Mouse (Mus musculus) heart, postnatal 36 days (tissue): ENCODE results near the gene Nfib. TPM values are rescaled to one million over a fixed set of nuclear protein-coding genes. Genes with fewer than 3 reads are reported as not detected.

Experiments
- DNase-seq, 2 experiments: peaks; one replicate each; pipeline ENCODE4 v3.0.0; 2021 to 2022
- intact Hi-C: fragments of 180-260 bp; cut with DNase I; formaldehyde crosslinking; loops from one replicate; pipeline ENCODE4 v1.15.1; 2025
- total RNA-seq, 2 experiments: library from RNA; stranded (reverse); gene quantifications; 2 replicates each; pipeline ENCODE4 v1.2.3; 2021

Nfib gene
- total RNA-seq, 2 experiments from 2014 or later, result 113 to 131 TPM

DNA sequence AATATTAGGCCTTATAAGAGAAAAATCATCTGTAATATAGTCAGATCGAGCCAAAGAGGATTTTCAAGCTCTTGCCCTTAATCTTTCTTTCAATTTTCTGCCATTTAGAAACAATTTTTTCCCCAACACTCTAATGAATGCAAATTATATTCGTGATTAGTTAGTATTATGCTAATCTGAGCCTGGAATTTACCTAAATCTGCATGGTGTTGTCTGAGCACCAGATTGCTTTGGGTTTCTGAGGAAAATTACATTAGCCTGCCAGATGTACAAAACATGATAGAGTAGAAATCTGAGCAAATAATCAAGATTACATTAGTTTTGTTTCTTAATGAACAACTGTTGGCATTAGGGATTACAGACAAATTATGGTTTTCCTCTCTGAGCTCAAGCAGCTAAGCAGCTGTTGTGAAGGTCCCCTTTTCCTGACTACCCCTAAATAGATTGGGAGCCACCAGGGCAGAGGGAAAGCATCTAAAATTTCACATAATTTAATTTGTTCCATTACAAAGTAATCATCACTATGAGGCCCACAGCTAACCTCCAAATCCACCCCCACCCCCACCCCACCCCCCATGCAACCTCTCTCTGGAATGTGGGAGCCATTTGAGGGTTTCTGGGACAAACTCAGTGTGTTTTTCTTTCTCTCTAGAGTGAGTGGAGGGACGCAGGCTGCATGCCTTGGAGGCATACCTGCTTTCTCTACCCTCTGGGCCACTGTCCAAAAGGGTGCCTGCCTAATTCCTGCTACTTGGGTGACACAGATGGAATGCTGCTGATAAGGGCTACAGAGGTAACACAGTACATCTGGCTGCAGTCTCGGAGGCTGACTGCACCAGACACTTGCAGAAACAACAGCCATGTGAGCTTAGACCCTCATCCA is 14.2 kb downstream of the Nfib start:
- intact Hi-C loops, result no loop called here
- no peak for DNase-seq

DNA sequence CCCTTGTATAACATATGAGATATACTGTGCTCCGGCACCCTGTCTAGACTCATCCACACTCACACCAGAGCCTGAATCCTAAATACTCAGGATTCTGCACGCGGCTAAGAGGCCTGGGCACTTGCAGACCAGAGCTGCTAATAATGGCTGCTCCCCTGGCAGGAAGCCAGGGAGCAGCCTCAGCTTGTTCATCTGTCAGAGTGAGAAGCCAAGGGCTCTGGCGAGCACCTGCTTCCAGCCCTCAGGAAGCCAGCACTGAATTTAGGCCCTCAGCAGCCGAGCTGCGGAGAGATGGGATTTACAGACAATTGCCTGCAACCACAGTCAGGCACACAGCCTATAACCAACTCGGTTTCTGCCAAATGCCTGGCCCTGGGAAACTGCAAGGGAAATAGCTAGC is 15.3 kb downstream of the Nfib start:
- intact Hi-C loops, result no loop called here
- DNase-seq, result peak; percentile 28 to 43

DNA sequence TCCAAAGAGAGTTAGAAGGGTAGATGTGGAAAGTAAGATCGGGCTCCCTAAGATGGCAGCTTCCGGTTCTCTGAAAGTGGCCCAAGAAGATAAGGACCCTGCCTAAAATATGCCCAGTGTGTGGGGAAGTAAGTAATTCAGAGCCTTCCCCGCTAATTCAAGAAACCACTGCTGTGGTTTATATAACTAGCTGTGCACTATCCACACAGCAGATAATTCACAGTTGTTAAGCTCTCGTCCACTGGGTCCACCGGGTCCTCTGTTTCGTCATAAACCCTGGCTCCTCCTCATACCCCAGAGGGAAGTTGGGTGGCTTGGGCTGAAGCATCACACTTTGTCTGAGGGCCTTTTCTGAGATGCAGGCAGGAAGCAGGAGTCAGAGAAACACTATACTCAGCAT is 19.5 kb downstream of the Nfib start:
- intact Hi-C loops, result no loop called here
- no peak for DNase-seq

DNA sequence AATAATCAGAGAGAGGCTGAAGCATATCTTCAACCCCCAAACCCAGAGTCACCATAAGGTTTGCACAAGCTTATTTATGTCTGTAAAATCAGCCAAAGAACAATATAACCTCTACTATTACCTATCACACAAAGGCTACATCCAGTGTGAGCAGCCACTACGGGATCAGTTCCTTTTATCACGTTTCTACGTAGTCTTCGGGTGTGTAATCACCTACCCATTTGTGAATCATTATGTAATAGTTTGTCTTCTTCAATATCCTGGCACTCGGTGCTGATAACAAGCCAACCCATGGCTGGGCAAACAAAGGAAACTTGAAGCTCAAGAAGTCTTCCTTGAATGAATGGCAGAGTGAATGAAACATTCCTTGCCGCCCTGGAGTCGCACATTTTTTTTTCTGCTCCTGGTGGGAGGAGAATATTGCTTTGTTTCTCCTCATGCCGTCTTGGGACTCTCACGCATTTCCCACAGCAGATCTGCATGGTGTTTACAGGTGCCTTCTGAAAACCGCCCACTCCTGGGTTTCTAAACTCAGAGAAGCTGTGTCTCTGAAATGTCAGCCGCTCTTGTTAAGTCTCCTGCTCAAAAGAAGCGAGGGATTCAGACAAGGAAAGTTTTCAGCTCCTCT is 21.3 kb downstream of the Nfib start:
- intact Hi-C loops, result no loop called here
- DNase-seq, result no peak

DNA sequence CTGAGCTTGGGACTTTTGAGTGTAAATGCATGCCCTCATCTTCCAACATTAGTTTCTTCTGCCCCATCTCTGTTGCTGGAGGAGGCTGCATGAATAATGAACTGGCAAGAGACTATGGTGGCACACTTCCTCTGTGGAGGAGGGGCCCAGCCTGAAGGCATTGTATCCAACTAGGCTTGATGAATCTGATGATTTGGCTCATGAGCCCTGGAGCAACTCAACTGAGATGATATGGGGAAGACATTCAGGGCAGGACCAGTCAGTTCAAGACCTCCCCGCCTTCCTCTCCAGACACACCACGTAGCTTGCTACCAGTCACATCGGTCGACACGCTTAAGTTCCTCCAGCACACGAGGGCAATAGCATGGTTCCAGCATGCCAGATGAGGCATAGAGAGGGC is 22.0 kb downstream of the Nfib start:
- intact Hi-C loops, result no loop called here
- DNase-seq, result no peak

DNA sequence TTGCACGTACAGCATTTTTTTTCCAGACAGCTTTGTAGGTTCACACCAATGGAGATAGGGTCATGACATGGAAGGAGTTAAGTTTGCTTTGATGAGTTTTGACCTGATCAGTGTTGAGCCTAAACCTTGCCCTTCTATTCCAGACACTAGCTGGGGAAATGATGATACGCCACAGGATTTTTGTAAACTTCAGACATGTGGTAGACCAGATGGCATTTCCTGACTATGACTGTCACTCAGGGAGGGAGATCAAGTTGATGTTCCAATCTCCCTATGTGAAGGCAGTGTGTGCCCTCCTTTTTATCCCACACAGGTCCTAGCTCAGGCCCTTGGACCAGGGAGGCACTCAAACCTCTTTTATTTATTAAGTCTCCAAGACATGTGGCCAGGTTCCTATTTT is 29.4 kb downstream of the Nfib start:
- no peak for DNase-seq
- intact Hi-C loops, result no loop called here

DNA sequence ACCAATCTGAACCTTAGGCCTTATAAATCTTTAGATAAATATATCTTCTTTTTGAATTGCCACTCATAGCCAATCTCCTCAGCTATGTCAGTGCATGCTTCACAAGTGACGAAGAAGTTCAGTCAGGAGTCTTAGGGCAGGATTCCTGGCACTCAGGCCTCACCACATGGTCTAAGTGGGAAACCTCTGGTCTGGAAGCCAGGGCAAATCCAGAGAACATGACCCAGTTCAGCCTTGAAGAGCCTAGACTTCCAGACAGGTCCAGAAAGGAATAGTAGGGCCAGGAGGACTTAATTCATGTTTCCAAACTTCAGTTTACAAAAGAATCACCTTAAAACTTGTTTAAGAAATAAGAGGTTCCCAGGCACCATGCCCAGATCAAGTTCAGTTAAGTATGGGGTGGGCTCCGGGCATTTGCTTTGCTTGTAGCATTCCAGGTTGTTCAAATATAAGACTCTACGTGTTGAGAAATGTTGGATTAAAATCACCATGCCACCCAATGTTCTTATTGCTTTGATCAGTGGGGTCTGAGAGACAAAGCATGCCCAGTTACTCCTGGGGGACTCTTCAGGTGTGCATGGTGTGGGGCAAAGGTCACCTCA is 38.2 kb downstream of the Nfib start:
- intact Hi-C loops, result no loop called here
- no peak for DNase-seq

DNA sequence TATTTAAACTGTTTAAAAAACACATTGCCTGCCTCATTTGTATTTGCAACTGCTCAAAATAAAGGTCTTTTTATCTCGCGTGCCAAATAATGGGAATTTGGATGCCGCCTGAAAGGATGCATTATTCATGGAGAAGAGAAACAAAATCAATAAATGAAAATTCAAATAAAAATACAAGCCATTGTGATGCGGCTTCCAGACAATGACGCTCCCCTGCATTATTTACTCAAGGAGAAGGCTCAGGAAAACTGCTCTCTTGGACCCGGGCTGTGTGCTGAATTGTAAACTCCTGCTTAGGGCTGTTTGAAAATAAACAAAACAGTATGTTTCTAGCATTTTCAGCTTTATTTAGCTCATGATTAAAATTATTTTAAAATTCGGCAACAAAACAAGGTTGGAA is 41.1 kb downstream of the Nfib start:
- intact Hi-C loops, result no loop called here
- DNase-seq, result no peak

DNA sequence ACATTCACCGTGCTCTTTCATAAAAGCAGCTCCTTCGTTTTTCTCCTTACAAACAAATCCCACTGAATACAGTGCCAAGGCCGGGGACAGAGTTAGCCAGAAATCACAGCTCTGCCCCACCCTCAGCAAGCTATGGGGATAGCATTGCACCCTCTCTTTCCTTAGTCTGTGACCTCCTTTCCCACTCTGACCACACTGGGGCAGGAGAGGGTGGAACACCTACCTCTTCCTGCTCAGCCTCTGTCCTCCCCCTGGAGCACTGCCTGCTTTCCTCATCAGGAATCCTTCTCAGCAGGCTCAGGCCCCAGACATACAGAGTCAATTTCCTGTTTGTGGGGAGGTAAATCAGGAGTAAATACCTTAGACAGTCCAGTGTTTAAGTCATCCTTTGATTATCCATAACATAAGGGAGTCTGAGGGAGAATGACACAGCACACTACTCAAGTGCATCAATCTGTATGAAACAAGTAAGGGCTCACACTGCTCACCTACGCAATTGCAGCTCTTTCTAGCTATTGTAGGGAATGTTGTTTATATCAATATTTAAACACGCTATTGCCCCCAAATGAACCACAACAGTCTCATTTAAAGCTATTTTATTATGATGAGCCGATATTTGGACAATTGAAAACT is 41.7 kb downstream of the Nfib start:
- DNase-seq, result no peak
- intact Hi-C loops, result no loop called here

DNA sequence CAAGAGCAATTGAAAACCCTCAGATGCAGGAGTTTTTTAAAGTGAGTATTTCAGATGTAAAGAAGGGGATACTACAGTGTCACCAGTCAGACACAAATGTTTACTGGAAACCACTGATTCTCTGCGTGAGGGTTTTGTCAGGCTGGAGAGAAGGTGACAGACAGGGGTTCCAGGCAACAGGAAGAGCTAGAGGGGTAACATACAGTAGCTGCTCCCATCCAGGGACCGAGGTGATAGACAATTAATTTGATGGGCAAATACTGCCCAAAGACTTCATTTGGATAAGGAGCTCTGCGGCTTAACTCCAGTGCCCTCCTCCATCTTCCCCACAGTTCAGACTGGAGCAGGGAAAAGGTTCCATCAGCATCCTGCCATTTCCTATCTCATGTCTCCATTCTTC is 42.9 kb downstream of the Nfib start:
- no peak for DNase-seq
- intact Hi-C loops, result no loop called here

DNA sequence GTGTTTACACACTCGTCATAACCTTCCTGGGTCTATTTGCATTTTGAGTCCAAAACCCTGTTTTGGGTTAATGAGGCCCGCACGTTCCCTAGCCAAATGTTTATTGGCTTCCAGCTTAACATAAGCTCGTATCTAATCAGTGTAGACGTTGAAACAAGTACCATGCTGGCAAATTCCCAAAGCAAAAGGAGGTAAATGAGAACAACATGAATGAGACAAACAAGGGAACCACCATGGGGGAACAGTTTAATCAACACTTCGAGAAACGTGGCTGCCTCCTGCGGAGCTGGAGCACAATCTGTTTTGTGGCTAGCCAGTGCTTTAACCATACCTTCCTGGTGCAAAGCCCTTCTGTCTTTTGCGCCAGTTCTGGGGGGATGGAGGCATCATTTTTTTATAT is 43.3 kb downstream of the Nfib start:
- no peak for DNase-seq
- intact Hi-C loops, result no loop called here

DNA sequence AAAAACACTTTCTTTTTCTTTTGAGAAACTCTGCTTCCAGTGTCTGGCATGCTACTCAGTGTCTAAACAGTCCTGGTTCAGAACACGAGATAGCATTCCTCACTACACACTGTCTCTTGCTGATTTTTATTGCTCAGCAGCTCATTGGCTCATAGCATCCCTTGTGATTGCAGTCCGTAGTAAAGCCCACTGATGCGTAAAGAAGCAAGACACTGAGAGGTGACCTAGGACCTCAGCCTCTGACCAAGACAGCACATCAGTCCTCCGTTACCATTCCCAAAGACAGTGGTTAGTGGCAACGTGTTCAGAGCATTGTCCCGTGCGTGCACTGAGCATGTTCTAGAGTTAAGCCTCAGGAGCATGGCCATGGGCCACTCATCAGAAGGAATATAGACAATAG is 44.3 kb downstream of the Nfib start:
- no peak for DNase-seq
- intact Hi-C loops, result no loop called here

DNA sequence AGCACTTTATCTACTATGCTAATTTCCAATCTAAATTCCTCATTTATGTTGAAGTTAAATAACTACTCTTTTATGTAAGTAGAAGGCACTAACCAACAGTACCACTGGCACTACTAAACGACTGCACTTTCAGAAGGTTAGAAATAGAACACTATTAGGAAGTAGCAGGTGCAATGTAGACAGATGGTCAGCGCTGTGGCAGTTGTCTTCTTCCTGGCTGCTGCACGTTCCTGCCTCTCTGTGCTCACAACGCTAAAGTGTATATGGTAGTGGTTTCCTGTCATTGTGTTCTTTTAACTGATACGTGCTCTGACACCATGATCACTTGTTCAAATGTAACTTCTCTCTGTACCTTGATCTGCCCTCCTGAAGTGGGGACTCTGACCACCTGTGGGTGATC is 59.9 kb downstream of the Nfib start:
- DNase-seq, result no peak
- intact Hi-C loops, result loop anchor here (10.0 kb wide), 1 partner anchor 189 kb away; no protein-coding TSS in a partner anchor

DNA sequence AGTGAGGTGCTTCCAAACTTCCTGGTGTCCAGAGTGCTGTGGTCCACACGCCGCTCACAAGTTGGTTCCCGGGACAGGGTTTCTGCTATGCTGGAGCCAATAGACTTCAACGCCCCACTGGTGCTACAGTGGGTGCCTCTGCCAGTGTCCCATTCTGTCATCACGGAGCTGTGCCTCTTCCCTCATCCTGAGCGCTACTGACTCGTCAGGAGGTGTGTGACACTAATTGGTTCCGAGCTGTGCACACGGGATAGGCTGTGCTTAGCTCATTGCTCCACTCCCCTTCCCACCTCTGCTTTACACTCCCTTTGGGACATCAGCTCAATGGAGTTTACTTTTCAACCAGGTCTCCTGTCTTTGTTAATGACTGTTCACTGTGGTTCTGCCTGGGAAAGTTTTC is 60.8 kb downstream of the Nfib start:
- intact Hi-C loops, result loop anchor here (5.0 to 10.0 kb wide), 2 partner anchors 118 to 190 kb away; no protein-coding TSS in a partner anchor

DNA sequence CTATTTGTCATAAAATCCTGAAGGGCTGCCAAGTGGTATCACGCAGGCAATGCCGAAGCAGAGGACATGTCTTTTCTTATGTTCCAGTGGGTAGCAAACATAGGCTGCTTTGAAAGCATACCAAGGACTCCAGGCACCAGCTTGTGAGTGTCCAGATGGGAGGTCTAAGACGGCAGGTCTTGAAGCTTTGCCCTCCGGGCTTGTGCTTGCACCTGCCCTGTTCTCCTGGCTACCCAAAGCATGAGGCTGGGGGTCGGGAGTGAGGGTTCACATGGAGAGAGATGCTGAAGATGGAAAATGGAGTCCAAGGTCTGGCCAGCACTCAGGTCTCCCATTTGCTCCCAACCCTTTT is 61.8 kb downstream of the Nfib start:
- DNase-seq, result no peak
- intact Hi-C loops, result loop anchor here (2.0 to 10.0 kb wide), 3 partner anchors 119 to 289 kb away; no protein-coding TSS in a partner anchor

More for the DNA sequence above, 60.8 kb downstream of the Nfib start:
- no peak for DNase-seq

DNA sequence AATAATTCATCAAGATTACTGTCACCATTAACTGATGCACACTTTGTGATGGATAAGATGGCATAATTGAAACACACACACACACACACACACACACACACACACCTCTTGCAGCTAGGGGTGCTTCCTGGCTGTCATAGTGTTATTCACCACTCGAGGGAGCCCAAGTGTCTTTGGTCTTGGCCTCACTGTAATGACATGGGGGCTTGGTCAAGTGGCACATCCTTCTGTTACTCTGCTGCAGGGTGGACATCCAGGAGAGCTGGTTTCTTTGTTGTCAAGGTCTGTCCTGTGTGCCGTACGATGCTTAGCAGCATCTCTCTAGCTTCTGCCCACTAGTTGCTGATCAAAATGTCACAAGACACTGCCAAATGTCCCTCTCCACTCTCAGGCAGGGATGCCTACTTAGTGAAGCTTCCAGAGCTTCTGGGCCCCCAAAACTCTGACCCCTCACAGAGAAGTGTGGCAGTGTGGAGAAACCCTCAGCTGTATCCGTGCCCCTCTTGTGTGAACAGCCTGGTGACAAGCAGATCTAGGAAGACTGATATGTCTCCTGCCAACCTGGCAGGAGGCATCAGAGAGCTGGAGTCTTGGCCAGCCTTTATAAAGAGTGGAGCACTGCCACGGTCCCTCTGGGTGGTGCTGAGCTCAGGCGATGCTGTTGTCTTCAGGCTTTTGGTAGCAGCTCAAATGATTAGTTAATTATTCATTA is 62.4 kb downstream of the Nfib start:
- peak in 1 of 2 experiments; percentile 13 for DNase-seq
- intact Hi-C loops, result loop anchor here (2.0 to 10.0 kb wide), 3 partner anchors 119 to 290 kb away; no protein-coding TSS in a partner anchor

DNA sequence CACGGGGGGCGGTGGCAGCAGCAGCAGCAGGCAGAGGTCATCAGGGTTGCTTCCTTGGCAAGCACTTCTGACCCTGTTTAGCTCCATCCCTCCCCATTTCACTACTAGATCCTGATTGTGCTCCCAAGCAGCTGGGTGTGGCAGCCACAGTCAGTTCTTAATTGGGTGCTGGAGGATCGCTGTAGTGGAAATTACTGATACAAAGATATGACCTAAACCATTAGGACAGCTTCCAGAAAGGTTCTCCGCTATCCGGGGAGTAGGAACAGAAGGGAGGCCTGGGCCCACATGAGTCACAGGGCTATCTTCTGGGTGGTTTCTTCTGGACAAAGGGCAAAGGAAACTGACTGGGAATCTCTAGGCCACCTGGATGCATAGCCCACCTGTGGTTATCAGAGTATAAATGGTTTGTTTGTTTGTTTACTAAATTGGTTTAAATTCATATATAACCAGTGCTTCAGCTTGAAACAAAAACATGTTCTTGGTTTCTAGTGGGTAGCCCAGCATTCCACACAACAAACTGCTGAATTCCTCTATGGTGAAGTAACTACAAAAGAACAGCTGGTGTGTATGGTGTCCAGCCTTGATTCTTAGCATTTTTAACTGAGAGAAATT is 64.4 kb downstream of the Nfib start:
- DNase-seq, result no peak
- intact Hi-C loops, result loop anchor here (5.0 to 10.0 kb wide), 2 partner anchors 121 to 194 kb away; no protein-coding TSS in a partner anchor

DNA sequence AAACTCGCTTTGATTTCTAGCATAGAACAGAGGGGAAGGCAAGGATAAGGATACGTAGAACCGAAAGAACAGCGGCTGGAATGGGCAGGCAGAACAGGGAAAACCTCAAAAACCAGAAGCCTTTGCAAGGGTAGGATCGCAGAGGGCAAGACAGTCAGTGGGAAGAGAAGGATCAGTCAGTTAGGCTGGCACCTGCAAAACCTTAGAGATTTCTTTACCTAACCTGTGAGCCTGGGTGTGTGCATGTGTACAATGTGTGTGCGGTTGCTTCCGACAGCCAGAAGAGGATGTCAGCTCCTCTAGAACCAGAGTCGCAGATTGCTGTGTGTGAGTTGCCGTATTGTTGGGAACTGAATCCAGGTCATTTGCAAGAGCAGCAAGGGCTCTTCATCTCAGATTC is 67.3 kb downstream of the Nfib start:
- DNase-seq, result no peak
- intact Hi-C loops, result no loop called here

DNA sequence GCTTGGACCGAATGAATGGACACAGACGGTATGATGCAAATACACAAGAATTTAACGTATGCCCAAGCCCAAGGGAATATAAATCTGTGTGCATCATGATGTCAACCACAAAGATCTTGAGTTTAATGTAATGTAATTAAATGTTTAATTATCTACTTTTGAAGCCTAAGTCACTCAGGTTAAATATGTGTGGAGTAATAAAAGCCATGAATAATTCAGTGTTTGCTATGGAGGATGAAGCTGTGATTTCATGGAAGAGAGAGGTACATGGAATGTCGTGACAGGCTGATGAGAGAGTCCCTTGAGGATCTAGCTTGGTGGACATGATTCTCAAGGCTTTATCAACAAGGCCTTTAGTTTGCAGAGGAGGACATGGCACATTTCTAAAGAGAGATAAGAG is 67.9 kb downstream of the Nfib start:
- no peak for DNase-seq
- intact Hi-C loops, result no loop called here

DNA sequence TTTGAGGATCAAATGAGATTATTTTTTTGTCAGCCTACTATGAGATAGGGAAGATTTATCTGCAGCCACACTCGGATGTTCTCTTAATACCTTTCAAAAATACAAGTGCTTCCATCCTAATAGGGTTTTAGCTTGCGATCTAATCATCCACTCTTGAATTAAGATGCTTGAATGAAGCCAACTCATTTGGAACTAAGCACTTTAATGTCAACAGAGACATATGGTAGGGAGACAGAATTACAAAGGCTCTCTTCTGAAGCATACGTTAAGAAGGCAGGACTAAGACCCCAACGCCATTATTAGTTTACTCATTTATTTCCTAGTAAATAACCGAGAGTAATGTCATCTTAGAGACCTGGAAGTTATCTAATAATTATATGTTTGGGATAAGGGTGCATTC is 68.9 kb downstream of the Nfib start:
- no peak for DNase-seq
- intact Hi-C loops, result no loop called here
